15 mouse cellular contexts compared by ENCODE assay signal in the genomic region with DNA sequence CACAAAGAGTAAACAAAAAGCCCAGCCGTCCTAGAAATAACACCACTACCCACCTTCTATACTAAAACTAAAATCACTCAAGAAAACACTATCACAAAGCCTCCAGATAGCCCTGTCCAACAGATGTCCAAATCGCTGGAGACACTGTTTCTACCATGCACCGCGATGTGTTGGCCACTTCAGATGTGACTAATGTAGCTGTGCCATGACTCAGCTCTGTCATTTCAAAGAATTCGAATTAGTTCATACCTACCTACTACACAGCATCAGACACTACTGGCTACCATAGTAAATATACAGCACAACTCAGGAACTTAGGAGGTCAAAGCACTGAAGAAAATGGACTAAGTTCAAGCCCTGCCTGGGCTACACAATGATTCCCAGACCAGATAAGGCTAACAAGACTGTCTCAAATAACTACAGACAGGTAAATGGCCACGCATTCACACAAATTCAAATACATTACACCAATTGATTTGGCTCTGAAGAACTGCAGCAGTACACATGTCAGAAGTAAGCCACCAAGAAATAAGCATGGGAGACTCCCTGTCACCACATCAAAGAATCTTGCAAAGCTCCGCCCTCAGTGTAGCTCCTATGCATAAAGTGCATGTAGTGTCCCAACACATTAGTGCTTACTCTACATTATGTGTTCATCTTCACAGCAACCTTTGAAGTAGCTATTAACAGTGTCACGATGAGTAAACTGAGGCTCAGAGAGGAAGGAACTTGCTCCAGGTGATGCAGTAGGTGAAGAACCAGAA. TPM values are rescaled to one million over a fixed set of nuclear protein-coding genes. Genes with fewer than 3 reads are reported as not detected.
DNase-seq lines count a peak whose midpoint lies in the region; ATAC-seq and TF ChIP-seq lines count a peak whose summit lies in the region.
"Had no signal": no experiment of that assay in that cellular context is flagged by ENCODE, and none has a peak within 500 bp of the region (broad histone marks: within the 10 kb centered on the region; RNA-seq: fewer than 3 reads in every experiment).

No protein-coding gene starts in this region.

- H3K4me1 ChIP-seq in lung, postnatal 0 days (ENCODE audit: insufficient read depth, low read depth, low read length) = 0 out of 2 replicates have a peak, but pooled peaks cover 2% of the 10 kb centered on the region
- peaks cover 67% of the 10 kb centered on the region for H3K4me1 ChIP-seq in heart, postnatal 0 days (ENCODE audit: control insufficient read depth, insufficient read depth)
- no peaks in the 10 kb centered on the region for H3K4me1 ChIP-seq in midbrain, embryonic 14.5 days (ENCODE audit: control insufficient read depth, insufficient read depth, low read length)
- peaks cover 17% of the 10 kb centered on the region for H3K4me1 ChIP-seq in kidney, adult 2 months (ENCODE audit: control insufficient read depth, insufficient read depth, low read length)
- H3K4me1 ChIP-seq: hindbrain, embryonic 10.5 days had no signal

- no peak for TF ChIP-seq POLR2A in kidney, adult 2 months (IDR thresholded peaks at IDR 0.05; ENCODE audit: low read depth, low read length)

- no peak for TF ChIP-seq EP300 in lung, postnatal 0 days (IDR thresholded peaks at IDR 0.05)
- TF ChIP-seq EP300 in heart, postnatal 0 days (IDR thresholded peaks at IDR 0.05; ENCODE audit: low read depth) = no peak

- no peak overlapping the region for H3K27ac ChIP-seq in lung, postnatal 0 days (ENCODE audit: low read length)
- peak overlapping the region; percentile 46 for H3K27ac ChIP-seq in heart, postnatal 0 days (ENCODE audit: low read depth)
- H3K27ac ChIP-seq in midbrain, embryonic 14.5 days (replicated peaks; ENCODE audit: low read depth, low read length) = no peak overlapping the region
- no peak overlapping the region for H3K27ac ChIP-seq in kidney, adult 2 months (ENCODE audit: insufficient read depth, low read depth, low read length)
- H3K27ac ChIP-seq: hindbrain, embryonic 10.5 days; intestine, embryonic 15.5 days; kidney, postnatal 0 days; lung, embryonic 15.5 days had no signal

- no peak for DNase-seq in frontal cortex, postnatal 10 days (ENCODE audit: low spot score in 2 of 2)
- no peak for DNase-seq in lung, postnatal 0 days (ENCODE audit: low spot score)
- no peak for DNase-seq in lung, postnatal 10 days
- no peak for DNase-seq in heart, postnatal 0 days (ENCODE audit: low spot score)
- no peak for DNase-seq in midbrain, embryonic 14.5 days
- no peak for DNase-seq in kidney, postnatal 36 days
- no peak for DNase-seq in kidney, adult 2 months
- DNase-seq: cerebellum, postnatal 36 days had no signal

- no peak for TF ChIP-seq CTCF in lung, postnatal 0 days (IDR thresholded peaks at IDR 0.05)
- TF ChIP-seq CTCF in heart, postnatal 0 days (IDR thresholded peaks at IDR 0.05; ENCODE audit: low read depth) = no peak
- TF ChIP-seq CTCF in kidney, adult 2 months (conservative IDR thresholded peaks at IDR 0.05; ENCODE audit: insufficient read depth, insufficient read length, low read depth, low read length) = no peak

- peak; percentile 81 for ATAC-seq in frontal cortex, adult (ENCODE audit: low TSS enrichment)
- ATAC-seq in lung, postnatal 0 days = peak; percentile 50; the same call in 1 of the 2 replicates
- no peak for ATAC-seq in heart, postnatal 0 days (ENCODE audit: insufficient read depth, low read depth)
- no peak for ATAC-seq in midbrain, embryonic 14.5 days (ENCODE audit: low FRiP score, low TSS enrichment)
- ATAC-seq: intestine, embryonic 15.5 days had no signal

- H3K4me2 ChIP-seq in lung, postnatal 0 days (replicated peaks; ENCODE audit: low read depth, low read length) = no peak overlapping the region
- no peak overlapping the region for H3K4me2 ChIP-seq in heart, postnatal 0 days (ENCODE audit: low read depth, low read length)
- H3K4me2 ChIP-seq in midbrain, embryonic 14.5 days (ENCODE audit: low read length) = no peak overlapping the region
- H3K4me2 ChIP-seq: intestine, embryonic 15.5 days; liver, embryonic 11.5 days; lung, embryonic 15.5 days had no signal

- H3K9ac ChIP-seq in lung, postnatal 0 days (replicated peaks; ENCODE audit: low read depth) = no peak overlapping the region
- no peak overlapping the region for H3K9ac ChIP-seq in heart, postnatal 0 days (replicated peaks; ENCODE audit: low read depth, low read length)
- H3K9ac ChIP-seq in midbrain, embryonic 14.5 days (replicated peaks; ENCODE audit: low read length) = no peak overlapping the region
- H3K9ac ChIP-seq: intestine, embryonic 15.5 days; lung, embryonic 15.5 days had no signal

- H3K36me3 ChIP-seq in lung, postnatal 0 days (ENCODE audit: insufficient read depth, low read length) = no peaks in the 10 kb centered on the region
- no peaks in the 10 kb centered on the region for H3K36me3 ChIP-seq in heart, postnatal 0 days (replicated peaks; ENCODE audit: control insufficient read depth, insufficient read depth, low read length)
- no peaks in the 10 kb centered on the region for H3K36me3 ChIP-seq in midbrain, embryonic 14.5 days (ENCODE audit: control insufficient read depth, insufficient read depth, low read length)
- H3K36me3 ChIP-seq in kidney, adult 2 months (ENCODE audit: control insufficient read depth, insufficient read depth, low read length) = no peaks in the 10 kb centered on the region
- H3K36me3 ChIP-seq: hindbrain, embryonic 10.5 days; intestine, embryonic 15.5 days; lung, embryonic 15.5 days had no signal

- WGBS in lung, postnatal 0 days = 84% methylated on average over 8 of the region's 8 CpGs
- 57% methylated on average over 8 of the region's 8 CpGs for WGBS in heart, postnatal 0 days
- WGBS in midbrain, embryonic 14.5 days = 91% methylated on average over 8 of the region's 8 CpGs
- 86% methylated on average over 8 of the region's 8 CpGs for WGBS in kidney, adult 2 months

- no peak overlapping the region for H3K4me3 ChIP-seq in lung, postnatal 0 days (ENCODE audit: low read depth, low read length)
- no peak overlapping the region for H3K4me3 ChIP-seq in heart, postnatal 0 days (ENCODE audit: low read depth, low read length)
- no peak overlapping the region for H3K4me3 ChIP-seq in midbrain, embryonic 14.5 days (replicated peaks; ENCODE audit: low read depth, low read length)
- no peak overlapping the region for H3K4me3 ChIP-seq in kidney, adult 2 months (ENCODE audit: insufficient read depth, low read depth, low read length)
- H3K4me3 ChIP-seq: hindbrain, embryonic 10.5 days; intestine, embryonic 15.5 days; lung, embryonic 15.5 days had no signal

- no peaks in the 10 kb centered on the region for H3K27me3 ChIP-seq in lung, postnatal 0 days (replicated peaks; ENCODE audit: insufficient read depth, low read length)
- H3K27me3 ChIP-seq in heart, postnatal 0 days (ENCODE audit: control insufficient read depth, insufficient read depth, low read length) = no peaks in the 10 kb centered on the region
- H3K27me3 ChIP-seq in midbrain, embryonic 14.5 days (ENCODE audit: control insufficient read depth, insufficient read depth, low read length) = no peaks in the 10 kb centered on the region
- no peaks in the 10 kb centered on the region for H3K27me3 ChIP-seq in kidney, adult 2 months (replicated peaks; ENCODE audit: control insufficient read depth, insufficient read depth, low read length)
- H3K27me3 ChIP-seq: intestine, embryonic 15.5 days; lung, embryonic 15.5 days had no signal

- H3K9me3 ChIP-seq in lung, postnatal 0 days (ENCODE audit: low read length) = no peaks in the 10 kb centered on the region
- no peaks in the 10 kb centered on the region for H3K9me3 ChIP-seq in heart, postnatal 0 days (replicated peaks; ENCODE audit: control insufficient read depth, low read length)
- H3K9me3 ChIP-seq in midbrain, embryonic 14.5 days (ENCODE audit: control insufficient read depth, low read length) = no peaks in the 10 kb centered on the region
- H3K9me3 ChIP-seq: hindbrain, embryonic 10.5 days; intestine, embryonic 15.5 days; lung, embryonic 15.5 days had no signal

RNA-seq across cellular contexts. Expression of a gene that starts 35.5 kb away (rescaled TPM):
- polyA plus RNA-seq in lung, postnatal 0 days (2015; fragmentation: Nextera tagmentation; extraction: Ambion mirVana) = 17.5 and 18.4 TPM in 2 replicates
- total RNA-seq in heart, postnatal 0 days (2014; rRNA removed; ENCODE audit: low replicate concordance) = 209 and 213 TPM in 2 replicates
- 26.3 and 29.7 TPM in 2 replicates for polyA plus RNA-seq in heart, postnatal 0 days (2015; fragmentation: Nextera tagmentation; extraction: Ambion mirVana)
- 9.4 and 12.1 TPM in 2 replicates for polyA plus RNA-seq in midbrain, embryonic 14.5 days (2014; fragmentation: Nextera tagmentation; extraction: Ambion mirVana)
- 34.4 and 37.5 TPM in 2 replicates for polyA plus RNA-seq in kidney, adult 2 months (2012; rRNA removed)

RNA-seq across cellular contexts. Expression of a gene that starts 47.9 kb away (rescaled TPM):
- polyA plus RNA-seq in lung, postnatal 0 days (2015; fragmentation: Nextera tagmentation; extraction: Ambion mirVana) = 0.69 and 0.79 TPM in 2 replicates
- not detected in 2 replicates for total RNA-seq in heart, postnatal 0 days (2014; rRNA removed; ENCODE audit: low replicate concordance)
- polyA plus RNA-seq in heart, postnatal 0 days (2015; fragmentation: Nextera tagmentation; extraction: Ambion mirVana) = 0.03 TPM in 1 of 2 replicates, not detected in the other
- polyA plus RNA-seq in midbrain, embryonic 14.5 days (2014; fragmentation: Nextera tagmentation; extraction: Ambion mirVana) = 12.0 and 12.8 TPM in 2 replicates
- 0.02 and 0.07 TPM in 2 replicates for polyA plus RNA-seq in kidney, adult 2 months (2012; rRNA removed)
- total RNA-seq: megakaryocyte-erythroid progenitor cell, adult 5-6 weeks had no signal

Comparison
In these comparisons a context has a peak if more than half of its experiments do, and no peak if none do; other contexts are left out.
1. ATAC-seq: peak in frontal cortex, adult (single experiment) and lung, postnatal 0 days (single experiment); none in heart, postnatal 0 days (single experiment) and midbrain, embryonic 14.5 days (single experiment).